Mouse (Mus musculus): Measurements from ENCODE around the gene Rerg. TPM values are rescaled to one million over a fixed set of nuclear protein-coding genes. Genes with fewer than 3 reads are reported as not detected.
A peak's percentile ranks its signal among the peaks of the same experiment; 100 is the strongest.

Rerg gene
- total RNA-seq, 2 experiments from 2014 or later, result 0.97 to 1.1 TPM

- no peak for DNase-seq
These were observed 7.2 kb downstream of the Rerg start for GRCm38 (mm10) chr6:137163061-137163460.

GRCm38 (mm10) chr6:137162481-137162880, 7.8 kb downstream of the Rerg start:
- no peak for DNase-seq

- no peak for DNase-seq
These were observed 8.7 kb downstream of the Rerg start for GRCm38 (mm10) chr6:137161491-137162088.

- DNase-seq, result no peak
These were observed 10.8 kb downstream of the Rerg start for GRCm38 (mm10) chr6:137159372-137159926.

- no peak for DNase-seq
These were observed 13.7 kb downstream of the Rerg start for GRCm38 (mm10) chr6:137156437-137157219.

GRCm38 (mm10) chr6:137155196-137156137, 14.8 kb downstream of the Rerg start:
- DNase-seq, result no peak

GRCm38 (mm10) chr6:137153021-137153420, 17.3 kb downstream of the Rerg start:
- no peak for DNase-seq

- no peak for DNase-seq
These were observed 19.3 kb downstream of the Rerg start for GRCm38 (mm10) chr6:137151015-137151414.

GRCm38 (mm10) chr6:137149833-137150232, 20.5 kb downstream of the Rerg start:
- no peak for DNase-seq

- DNase-seq, result no peak
These were observed 23.4 kb downstream of the Rerg start for GRCm38 (mm10) chr6:137146910-137147309.

GRCm38 (mm10) chr6:137145611-137146010, 24.7 kb downstream of the Rerg start:
- no peak for DNase-seq

- DNase-seq, result no peak
These were observed 25.2 kb downstream of the Rerg start for GRCm38 (mm10) chr6:137144958-137145535.

- DNase-seq, result no peak
These were observed 25.8 kb downstream of the Rerg start for GRCm38 (mm10) chr6:137144526-137144840.

GRCm38 (mm10) chr6:137143818-137144525, 26.3 kb downstream of the Rerg start:
- no peak for DNase-seq

- no peak for DNase-seq
These were observed 27.5 kb downstream of the Rerg start for GRCm38 (mm10) chr6:137142796-137143195.

- no peak for DNase-seq
These were observed 29.0 kb downstream of the Rerg start for GRCm38 (mm10) chr6:137141247-137141820.

GRCm38 (mm10) chr6:137138822-137139221, 31.5 kb downstream of the Rerg start:
- DNase-seq, result no peak

- DNase-seq, result no peak
These were observed 31.9 kb downstream of the Rerg start for GRCm38 (mm10) chr6:137138391-137138790.

GRCm38 (mm10) chr6:137136401-137136800, 33.9 kb downstream of the Rerg start:
- DNase-seq, result no peak

- DNase-seq, result peak; percentile 33
These were observed 34.5 kb downstream of the Rerg start for GRCm38 (mm10) chr6:137135506-137136391.

Data from gastrocnemius, postnatal 25 days (tissue).